Mouse (Mus musculus) erythroblast, embryonic 14.5 days (primary cell): ENCODE results near the gene Pm20d2.

Source experiments
- GATA1 ChIP-seq: IDR thresholded peaks from 2 replicates; pipeline ENCODE4 v1.6.1; 2012; ENCODE audit warnings: low read length, inconsistent platforms, mixed read lengths
- TAL1 ChIP-seq: IDR thresholded peaks from 3 replicates; pipeline ENCODE4 v1.6.1; 2012; ENCODE audit warnings: low read length, inconsistent platforms, mixed read lengths

DNA sequence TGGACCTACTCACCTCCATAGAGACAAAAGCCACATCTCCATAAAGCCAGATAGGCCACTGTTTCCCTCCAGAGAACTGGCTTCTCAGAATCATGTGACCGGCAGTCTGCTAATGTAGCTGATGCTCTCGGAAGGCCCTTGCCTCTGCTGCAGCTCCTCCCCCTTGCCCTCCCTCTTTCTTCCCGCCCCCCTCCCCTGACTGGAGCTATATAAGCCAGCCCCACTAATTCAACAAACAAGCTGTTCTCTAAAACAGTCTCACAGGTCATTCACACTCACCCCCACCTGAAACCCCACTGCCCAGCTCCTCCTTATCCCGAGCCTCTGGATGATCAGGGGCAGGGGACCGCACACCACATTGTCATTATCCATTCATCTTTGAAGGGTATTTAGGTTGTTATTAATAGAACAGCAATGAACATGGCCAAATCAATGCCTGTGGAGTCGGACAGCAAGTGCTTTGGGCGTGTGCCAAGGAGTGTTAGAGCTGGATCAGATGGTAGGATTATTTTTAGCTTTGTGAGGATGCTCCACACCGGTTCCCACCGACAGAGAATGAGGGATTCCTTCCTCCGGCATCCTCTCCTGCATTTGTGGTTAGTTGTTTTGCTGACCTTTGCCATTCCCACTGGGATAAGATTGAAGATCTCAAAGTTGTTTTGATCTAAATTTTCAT, 64.0 kb downstream of the Pm20d2 start:
- TF ChIP-seq GATA1 (no peak), TAL1 (no peak)
